Mouse (Mus musculus) inflammation-experienced regulatory T-cells, adult 6 months (primary cell): ENCODE data around the gene Dgcr8. TPM values are rescaled to one million over a fixed set of nuclear protein-coding genes. Genes with fewer than 3 reads are reported as not detected.
"Not testable (repeated sequence)": the region's sequence is repeated elsewhere in the genome, so short reads cannot be mapped to it uniquely, and the experiment has no call there.

ENCODE experiments used
- ATAC-seq: one replicate; pipeline ENCODE4 v1.8.0; 2017
- polyA plus RNA-seq, 3 experiments: library from polyadenylated mRNA; unstranded; fragments of 100-300 nt; shearing (Covaris generic); gene quantifications; one replicate each; pipeline ENCODE4 v1.2.1; 2017

Dgcr8 gene
- 10 to 100 TPM; 16.6 to 29.7 (median 19.9) TPM for polyA plus RNA-seq

DNA sequence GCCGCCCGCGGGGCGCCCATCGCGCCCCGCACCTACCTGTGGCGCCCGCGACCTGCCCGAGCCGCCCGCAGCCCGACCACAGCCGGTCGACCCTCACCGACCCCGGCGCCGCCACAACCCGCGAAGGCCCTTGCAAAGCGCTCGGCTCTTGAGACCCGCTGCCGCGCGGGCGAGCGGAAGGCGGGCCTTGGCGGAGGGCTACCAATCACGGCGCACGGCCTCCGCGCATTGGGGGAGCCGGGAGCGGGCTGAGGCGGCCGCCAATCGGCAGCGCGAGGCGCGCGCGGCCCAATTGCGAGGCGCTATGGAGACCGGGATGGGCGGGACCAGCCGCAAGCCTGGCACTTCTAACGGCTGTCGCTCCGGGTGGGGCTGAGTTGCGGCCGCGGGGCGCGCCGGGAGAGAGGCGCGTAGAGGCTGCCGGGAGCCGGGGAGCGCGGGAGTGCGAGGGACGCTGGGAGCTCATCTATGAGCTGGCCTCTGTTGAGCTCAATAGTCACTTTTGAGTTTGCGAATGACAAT is at the start of gene Dgcr8:
Gene Dgcr8, minus strand, starts transcription at position 180 of the 522 bp plus-strand sequence.
- peak; percentile 96 for ATAC-seq

DNA sequence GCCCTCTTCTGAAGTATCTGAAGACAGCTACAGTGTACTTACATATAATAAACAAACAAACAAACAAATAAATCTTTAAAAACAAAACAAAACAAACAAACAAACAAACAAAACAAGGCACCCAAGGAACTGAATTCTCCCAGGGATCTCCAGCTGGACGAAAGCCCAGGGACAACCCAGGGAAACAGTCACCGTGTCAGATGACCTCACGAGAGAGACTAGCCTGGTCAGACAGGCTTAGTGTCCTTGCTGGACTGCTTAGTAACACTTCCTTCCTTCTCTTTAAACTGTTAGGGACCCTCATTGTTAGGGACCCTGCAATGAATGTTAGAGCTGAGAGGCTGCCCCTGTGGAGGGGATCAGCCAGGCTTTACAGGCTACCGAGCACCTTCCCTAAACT is 48.2 kb upstream of the Dgcr8 start:
- no peak for ATAC-seq

DNA sequence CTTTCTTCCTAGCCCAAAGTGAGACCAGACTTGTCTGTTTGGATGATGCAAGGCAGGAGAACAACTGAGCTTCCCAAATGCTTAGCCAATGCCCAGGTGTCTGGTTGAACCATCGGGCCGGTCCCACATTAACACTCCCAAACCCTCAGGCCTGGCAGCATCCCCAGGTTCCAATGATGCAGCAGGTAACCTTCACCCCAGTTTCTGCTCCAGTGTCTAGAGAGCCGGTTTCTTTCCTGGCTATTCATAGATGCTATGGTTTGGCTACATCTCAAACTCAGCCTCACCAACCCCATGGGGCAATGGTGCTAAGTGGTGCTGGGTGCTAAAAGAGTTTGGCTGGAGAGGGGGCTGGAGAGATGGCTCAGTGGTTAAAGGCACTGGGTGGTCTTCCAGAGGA is 46.9 kb upstream of the Dgcr8 start:
- ATAC-seq, result no peak

GRCm38 (mm10) chr16:18333976-18334375 is 44.9 kb upstream of the Dgcr8 start:
- no peak for ATAC-seq

- ATAC-seq, result no peak
Observed at GRCm38 (mm10) chr16:18328524-18328923, 39.5 kb upstream of the Dgcr8 start.

- no peak for ATAC-seq
Observed at GRCm38 (mm10) chr16:18327936-18328335, 38.9 kb upstream of the Dgcr8 start.

GRCm38 (mm10) chr16:18325741-18326140 is 36.7 kb upstream of the Dgcr8 start:
- no peak for ATAC-seq

DNA sequence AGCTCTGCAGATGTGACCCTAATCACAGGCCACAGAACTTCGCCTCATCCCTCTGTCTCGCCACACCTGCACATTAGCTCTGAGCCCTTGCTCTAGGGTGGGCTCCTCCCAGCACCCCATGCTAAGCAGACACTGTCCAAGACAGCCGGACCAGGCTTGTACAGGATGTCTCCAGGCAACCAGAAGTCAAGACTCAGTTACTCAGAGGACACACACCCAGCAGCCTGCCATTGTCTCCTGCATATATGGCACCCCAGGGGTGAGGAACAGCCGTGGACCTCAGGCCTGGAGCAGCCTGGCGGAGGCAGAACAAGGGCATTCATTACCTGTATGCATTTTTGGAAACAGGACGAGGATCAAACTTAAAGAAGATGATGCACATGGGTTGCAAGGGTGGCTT is 35.0 kb upstream of the Dgcr8 start:
- no peak for ATAC-seq

- no peak for ATAC-seq
Observed at GRCm38 (mm10) chr16:18323460-18323859, 34.4 kb upstream of the Dgcr8 start.

- no peak for ATAC-seq
Observed at GRCm38 (mm10) chr16:18321443-18321842, 32.4 kb upstream of the Dgcr8 start.

DNA sequence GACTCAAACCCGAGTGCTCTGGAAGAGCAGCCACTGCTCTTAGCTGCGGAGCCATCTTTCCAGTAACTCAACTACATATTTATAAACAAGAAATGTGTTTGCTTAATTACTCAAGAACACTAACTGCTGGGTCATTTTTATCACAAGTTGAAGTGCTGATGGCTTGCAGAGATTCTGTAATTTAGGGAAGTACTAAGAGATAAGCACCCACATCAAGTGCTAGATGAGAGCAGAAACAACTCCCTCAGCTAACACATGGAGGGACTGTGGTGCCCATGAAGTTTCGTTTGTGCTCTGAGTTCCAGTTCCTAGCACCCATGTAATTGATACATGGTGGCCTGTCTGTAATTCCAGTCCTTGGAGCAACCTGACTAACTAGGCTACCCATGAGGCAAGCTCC is 29.9 kb upstream of the Dgcr8 start:
- no peak for ATAC-seq

DNA sequence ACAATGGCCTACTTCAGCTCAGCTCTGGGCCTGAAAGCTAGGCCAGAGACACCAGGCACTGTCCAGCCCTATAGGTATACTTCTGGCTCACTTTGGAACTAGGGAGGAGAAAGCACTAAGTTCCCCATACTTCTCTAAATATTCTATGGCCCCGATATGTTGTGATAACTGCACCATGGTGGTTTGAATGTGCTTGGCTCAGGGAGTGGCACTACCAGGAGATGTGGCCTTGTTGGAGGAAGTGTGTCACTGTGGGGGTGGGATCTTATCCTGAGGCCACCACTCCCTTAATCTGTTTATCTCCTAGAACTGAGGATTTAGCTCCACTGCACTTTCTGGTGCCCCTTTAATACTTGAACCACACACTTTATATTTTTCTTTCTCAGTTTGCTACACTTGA is 19.1 kb upstream of the Dgcr8 start:
- no peak for ATAC-seq

- ATAC-seq, result not testable (repeated sequence)
Observed at GRCm38 (mm10) chr16:18289614-18290013, 568 bp upstream of the Dgcr8 start.

DNA sequence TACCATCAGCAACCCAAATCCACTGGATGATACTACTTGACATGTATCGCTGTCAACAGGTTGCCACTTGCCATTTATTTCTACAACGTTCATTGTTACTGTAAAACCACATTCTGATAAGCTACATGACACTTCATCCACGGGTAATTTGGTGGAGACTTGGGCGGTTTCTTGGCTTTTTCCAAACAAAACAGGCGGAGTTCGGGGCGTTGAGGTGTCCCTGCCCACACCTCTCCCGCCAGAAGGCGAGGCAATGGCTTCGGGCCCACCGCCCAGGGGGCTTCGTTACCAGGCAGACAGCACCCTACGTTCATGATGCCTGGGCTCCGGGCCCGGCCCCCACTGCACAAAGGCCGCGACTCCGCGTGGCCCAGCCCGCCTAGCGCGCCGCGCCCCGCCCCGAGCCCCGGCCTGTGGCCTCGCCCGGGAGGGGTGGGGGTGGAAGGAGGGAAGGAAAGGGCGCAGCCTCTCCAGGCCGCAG is 425 bp downstream of the Dgcr8 start:
- ATAC-seq, result peak; percentile 64

DNA sequence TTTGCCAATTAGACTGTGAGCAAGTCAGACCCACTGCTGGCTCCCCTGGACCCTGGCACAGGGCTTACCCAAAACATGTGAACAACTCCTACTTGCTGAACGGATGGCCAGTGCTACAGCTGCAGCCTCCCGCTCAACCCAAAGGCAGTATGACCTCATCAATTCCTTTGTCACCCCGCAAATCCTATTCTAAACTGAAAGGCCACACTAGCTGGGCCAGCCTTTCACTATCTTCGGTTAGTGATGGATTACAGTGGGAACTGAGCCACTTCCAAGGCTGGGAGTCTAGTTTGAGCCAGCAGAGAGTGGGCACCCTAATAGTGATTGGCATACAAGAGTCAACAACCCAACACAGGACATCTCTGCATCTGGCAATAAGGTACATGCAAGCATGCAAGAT is 880 bp downstream of the Dgcr8 start:
- no peak for ATAC-seq

DNA sequence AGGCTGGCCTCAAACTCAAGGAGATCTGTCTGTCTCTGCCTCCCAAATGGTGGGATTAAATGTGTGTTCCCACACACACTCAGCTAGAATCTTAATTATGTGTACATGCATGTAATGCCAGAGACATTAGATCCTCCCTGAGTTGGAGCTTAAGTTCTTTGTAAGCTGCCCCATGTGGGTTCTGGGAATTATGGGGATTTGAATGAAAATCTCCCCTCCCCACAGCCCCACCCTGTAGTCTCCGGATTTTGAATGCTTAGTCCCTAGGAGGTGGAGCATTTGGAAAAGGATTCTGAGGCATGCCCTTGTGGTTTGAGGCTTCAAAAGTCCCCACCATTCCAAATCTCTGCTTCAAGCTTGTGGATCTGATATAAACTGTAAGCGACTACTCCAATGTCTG is 13.9 kb downstream of the Dgcr8 start:
- no peak for ATAC-seq

DNA sequence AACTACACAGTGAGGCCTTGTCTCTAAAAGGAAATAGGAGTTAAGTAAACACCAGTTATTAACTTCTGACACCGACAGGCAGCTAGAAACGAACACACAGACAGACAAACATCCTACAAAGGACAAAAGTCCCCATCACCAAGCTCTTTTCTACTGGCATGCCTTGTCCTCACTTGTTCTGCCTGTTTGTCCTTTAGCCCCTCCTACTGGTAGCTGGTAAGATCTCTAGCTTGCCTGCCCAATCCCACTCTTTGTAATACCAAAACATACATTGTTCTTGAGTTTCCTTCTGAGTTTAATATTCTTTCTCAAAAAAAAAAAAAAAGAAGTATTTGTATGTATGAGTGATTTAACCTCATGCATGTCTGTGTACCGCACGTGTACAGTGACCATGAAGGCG is 20.9 kb downstream of the Dgcr8 start:
- no peak for ATAC-seq

GRCm38 (mm10) chr16:18265024-18265423 is 24.0 kb downstream of the Dgcr8 start:
- no peak for ATAC-seq

DNA sequence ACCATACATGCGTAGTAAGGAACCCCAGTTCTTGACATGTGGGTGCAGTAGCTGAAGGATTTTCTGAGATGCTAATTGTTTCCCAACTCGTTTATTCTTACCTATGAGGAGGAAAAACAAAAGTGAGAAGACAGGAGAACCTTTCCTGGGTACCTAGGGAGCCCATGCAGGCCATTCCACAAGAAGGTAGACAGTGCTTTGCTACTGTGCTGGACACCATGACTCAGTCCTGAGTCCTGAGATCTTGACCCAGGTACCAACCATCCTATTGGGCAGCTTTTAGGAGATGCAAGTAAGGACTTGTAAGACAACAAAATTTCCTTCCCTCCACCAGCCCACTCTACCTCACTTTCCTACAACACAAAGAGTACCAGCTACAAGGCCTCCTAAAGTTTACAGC is 30.8 kb downstream of the Dgcr8 start, which contains the start of gene Gm49776:
Gene Gm49776, minus strand, starts transcription at position 101 of the 400 bp plus-strand sequence.
- no peak for ATAC-seq

- ATAC-seq, result no peak
Observed at GRCm38 (mm10) chr16:18253866-18254265, 35.2 kb downstream of the Dgcr8 start.

GRCm38 (mm10) chr16:18252736-18253135 is 36.3 kb downstream of the Dgcr8 start:
- no peak for ATAC-seq

DNA sequence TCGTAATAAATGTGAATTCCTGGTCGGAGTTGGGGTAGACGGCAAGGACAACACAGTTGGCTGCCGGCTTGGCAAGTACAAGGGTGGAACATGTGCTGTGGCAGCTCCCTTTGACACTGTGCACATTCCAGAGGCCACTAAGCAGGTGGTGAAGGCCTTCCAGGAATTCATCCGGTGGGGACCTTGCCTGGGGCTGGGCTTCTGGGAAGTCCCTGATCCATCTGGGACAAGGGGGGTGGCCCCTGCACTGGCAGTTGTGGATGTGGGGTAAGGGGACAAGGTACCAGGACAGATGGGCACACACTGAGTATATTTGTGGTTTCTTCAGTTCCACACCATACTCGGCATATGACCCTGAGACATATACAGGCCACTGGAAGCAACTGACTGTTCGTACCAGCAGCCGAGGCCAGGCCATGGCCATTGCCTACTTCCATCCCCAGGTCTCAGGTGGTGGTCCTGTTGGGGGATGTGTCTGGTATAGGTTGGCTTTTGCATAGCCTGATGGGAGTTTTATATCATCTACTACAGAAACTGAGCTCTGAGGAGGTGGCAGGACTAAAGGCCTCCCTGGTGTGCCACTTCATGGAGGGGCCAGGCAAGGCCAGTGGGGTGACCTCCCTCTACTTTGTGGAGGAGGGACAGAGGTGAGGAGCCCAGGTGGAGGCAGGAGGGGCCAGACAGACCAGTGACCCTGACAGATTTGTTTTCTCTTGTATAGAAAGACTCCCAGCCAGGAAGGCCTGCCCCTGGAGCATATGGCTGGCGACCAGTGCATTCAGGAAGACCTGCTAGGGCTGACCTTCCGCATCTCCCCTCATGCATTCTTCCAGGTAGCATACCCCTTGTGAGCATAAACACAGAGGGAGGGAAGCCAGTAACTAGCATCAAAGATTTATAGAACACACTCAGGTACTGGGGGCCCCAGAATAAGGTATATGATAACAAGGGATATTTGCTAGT is 37.9 kb downstream of the Dgcr8 start:
- no peak for ATAC-seq

GRCm38 (mm10) chr16:18250231-18250630 is 38.8 kb downstream of the Dgcr8 start:
- ATAC-seq, result no peak
